Mouse (Mus musculus) hindlimb bud, embryonic 11.5 days (tissue): ENCODE results near the gene Slain2.

Experiments
- DNase-seq: peaks from one replicate; pipeline ENCODE4 v3.0.0-alpha.2; 2012; ENCODE audit warnings: low read depth, low spot score; ENCODE audit errors: extremely low spot score

The Slain2 gene

DNA sequence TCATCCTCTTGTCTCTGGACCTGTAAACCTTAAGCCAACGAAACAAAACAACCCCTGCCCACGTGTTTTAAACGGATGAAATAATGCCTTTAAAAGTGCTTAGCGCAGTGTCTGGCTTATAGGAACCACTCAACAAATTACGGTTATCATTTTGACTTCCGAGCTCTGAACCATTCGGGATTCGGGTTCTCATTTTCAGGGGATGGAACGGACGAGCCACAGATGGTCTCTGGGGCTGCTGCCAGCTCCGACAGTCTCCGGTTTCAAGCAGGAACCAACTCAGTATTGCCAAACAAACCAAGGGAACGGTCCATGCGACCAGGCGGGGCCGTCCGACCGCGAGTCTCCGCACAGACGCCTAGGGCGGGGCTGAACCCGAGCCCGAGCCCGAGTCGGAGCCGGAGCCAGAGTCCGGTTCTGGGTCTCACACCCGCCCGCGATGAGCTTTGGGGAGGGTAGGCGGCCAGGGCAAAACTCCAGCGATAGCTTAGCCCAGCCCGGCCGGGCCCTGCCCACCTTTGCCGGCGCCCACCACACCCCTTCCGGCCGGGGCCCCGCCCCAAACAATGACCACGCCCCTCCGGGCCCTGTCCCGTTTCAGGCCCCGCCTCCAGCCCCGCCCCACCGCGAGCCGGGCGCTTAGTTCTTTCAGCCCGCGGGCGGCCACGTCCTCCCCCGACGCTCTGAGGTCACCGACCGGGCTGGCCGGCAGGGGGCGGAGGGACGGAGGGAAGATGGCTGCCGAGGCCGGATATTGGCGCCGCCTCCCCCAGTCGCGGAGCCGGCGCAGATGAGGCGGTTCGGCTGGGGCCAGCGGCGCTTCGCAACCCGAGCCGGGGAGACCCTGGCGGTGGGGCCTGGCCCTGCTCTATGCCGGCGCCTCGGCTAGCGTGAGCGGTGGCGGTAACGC is at the start of gene Slain2:
Gene Slain2 (plus strand): TSS at position 657 of the 910 bp plus-strand sequence.
- no peak for DNase-seq

DNA sequence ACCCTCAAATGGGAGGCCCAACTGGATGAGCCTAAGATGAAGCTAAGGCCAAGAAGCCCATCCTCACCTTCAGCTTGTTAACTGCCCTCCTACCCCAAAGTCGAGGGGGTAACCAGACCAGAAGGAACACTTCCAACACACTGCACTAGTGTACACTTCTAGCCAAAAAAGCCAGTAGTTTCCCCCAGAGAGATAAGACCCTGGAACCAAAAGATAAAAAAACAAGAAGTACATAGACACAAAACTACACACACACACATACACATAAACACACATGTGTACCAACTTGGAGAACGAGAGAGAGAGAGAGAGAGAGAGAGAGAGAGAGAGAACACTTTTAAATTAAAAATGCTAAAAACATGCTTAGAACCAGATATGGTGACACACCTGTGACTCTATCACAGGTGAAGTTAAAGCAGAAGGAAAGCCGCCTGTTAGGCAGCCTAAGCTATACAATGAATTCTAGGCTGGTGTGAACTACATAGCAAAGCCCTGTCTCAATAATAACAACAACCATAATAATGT is 49.4 kb upstream of the Slain2 start:
- DNase-seq: no peak

GRCm38 (mm10) chr5:72866260-72866905 is 47.7 kb upstream of the Slain2 start:
- DNase-seq: no peak

- no peak for DNase-seq
Observed at GRCm38 (mm10) chr5:72867036-72867672, 47.0 kb upstream of the Slain2 start.

DNA sequence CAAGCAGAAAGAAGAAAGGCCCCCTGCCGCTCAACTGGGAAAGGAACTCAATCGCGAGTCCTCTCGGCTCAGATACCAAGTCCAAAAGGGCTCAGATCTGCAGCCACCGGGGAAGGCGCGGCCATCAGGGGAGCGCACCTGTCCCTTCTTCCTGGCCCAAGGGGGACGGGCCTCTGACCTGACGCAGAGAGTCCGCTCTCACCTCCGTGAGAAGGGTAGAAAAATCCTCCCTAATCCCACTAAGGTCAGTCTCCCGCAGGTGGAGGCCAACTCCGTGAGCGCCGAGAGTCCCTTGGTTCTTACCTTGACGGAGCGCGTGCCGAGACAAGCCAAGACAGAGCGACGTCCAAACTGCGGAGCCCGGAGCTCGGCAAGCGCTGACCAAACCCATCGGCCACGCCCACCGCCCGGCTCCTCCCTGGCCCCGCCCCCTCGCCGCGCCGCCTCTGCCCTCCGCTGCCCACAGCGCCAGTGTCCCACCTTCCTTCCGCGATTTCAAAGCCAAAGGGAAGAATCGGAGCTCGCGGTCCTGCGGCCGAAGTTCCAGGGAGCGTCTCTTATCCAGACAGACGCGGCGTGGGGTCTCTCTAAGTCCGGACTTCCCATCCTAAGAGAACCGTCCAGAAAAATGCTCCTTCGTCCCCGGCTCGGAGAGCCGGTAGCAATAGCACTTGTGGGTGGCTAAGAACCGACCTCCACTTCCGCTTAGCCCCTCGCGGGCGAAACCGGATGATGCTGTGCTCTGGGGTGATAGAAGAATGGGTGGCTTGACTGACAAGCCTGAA is 45.8 kb upstream of the Slain2 start, which contains the start of gene Tec:
Gene Tec (minus strand): TSS at position 393 of the 785 bp plus-strand sequence.
- no peak for DNase-seq

DNA sequence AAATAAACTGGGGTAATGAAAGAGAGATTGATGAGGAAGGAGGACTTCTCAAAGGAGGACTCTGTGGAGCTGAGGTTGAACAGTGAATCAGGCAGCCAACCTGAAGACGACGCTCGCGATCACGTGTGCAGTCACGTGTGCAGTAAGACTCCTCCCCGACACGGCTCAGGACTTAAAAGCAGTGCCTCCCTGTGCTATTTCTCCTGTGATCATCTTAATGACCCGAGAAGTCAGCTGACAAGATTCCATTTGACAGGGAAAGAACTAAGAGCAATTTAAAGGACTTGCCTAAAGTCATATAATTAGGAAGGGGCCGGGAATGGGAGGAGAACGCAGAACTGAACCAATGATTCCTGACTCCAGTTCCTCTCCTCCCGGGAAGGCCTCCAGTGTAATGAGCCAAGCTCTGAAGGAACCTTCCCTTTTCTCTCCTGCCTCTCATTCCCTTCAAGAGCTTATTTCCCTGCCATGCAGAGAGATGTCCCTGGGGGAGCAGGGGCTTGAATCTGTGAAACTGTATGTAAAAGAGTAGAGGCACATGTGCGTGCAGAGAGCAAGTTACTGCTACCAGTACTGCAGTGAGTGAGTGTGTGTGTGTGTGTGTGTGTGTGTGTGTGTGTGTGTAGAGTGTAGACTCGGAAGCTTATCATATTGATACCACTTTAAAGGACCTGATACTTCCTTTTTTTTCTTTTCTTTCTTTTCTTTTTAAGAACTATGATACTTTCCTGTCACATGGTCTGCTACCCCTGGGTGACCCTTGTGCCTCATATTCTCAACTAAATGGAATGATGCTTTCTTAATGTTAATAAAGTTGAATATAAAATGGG is 44.1 kb upstream of the Slain2 start:
- DNase-seq: no peak

GRCm38 (mm10) chr5:72871114-72871513 is 43.0 kb upstream of the Slain2 start:
- no peak for DNase-seq

DNA sequence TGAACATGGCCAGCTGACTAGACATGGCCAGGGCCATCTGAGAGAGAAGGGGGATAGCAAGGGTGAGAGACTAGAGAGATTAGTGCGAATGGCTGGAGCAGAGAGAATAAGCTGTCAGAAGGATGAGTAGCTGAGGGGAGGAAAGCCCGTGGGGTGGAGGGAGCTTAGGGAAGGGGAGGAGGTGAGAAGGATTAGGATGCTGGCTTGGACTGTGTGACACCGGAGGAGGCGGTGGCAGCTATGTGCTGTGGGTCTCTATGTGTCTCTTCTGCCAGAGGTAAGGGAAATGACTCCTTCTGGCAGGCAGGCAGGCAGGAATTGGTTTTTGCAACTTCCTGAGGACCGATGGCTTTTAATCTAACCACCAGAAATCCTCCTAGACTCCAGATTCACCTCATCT is 34.4 kb upstream of the Slain2 start:
- DNase-seq: no peak

- no peak for DNase-seq
Observed at GRCm38 (mm10) chr5:72881748-72882411, 32.2 kb upstream of the Slain2 start.

DNA sequence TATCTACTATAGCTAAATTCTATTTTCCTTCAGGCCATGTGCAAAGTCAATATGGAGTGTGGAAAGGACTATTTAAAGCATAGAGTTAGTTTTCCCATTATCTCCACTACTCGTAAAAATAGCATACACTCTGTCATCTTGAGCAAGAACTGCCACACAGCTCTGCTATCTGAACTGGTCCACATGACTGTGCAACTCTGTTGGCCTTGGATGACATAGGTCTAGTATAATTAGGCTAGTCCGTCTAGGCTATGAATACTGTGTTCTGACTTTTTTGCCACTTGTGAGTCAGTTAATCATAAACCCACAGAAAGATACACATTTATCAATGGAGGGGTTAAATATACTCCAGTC is 31.7 kb upstream of the Slain2 start:
- no peak for DNase-seq

- no peak for DNase-seq
Observed at GRCm38 (mm10) chr5:72883706-72884105, 30.4 kb upstream of the Slain2 start.

GRCm38 (mm10) chr5:72886458-72887222 is 27.5 kb upstream of the Slain2 start:
- no peak for DNase-seq

GRCm38 (mm10) chr5:72888260-72888659 is 25.8 kb upstream of the Slain2 start:
- no peak for DNase-seq

DNA sequence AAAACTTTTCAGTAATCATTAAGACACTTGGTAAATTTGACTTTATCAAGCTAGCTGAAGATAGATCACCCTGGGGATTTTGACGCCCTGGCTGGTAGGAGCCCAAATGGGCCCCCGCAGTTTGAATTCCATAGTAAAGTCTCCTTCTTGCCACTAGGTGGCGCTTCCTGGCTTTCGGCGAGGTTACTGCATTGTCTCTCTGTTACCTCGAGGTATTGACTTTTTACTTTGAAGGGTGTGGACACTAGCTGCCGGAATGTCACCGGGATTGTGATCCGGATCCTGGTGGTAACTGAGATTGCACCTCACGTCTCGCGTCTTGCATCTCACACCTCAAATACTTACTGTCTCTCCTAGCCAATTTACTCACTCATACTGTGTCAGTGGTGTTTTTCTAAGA is 22.6 kb upstream of the Slain2 start:
- DNase-seq: no peak

GRCm38 (mm10) chr5:72893987-72894386 is 20.1 kb upstream of the Slain2 start:
- no peak for DNase-seq

DNA sequence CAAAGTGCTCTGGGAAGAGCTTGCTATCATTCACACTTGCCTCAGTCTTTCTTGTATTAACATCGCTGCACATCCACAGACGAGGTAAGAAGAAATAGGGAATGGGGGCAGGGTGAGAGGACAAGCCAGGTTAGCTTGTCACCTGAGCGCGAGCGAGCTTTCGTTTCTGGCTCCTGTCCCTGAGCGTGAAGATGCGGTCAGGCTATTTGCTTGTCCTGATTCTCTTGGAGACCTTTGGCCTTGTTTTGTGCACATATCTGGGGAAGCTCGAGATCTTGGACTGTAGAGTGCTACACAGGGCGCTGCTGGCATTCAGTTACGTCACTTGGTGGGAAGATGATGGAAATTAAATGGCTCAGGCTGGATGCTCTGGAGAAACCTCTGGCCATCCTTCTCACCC is 18.8 kb upstream of the Slain2 start:
- DNase-seq: no peak

GRCm38 (mm10) chr5:72896478-72897279 is 17.4 kb upstream of the Slain2 start:
- no peak for DNase-seq

DNA sequence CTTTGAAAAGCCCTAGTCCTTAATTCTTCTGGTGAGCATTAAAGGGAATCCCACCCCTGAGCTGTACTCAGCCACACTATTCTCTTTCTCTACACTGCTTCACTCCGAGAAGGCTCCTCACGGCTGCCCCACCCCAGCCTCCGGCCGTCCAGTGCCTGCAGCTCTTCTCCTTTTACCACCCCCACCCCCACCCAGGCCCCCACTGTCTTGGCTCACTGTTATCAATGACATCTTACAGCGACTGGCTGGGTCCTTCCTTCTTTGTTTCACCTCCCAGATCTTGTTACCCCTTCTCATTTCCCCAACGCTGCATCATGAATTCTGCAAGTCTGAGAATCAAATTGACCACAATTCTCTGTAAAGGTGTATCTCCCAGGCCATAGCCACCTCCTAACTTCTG is 16.1 kb upstream of the Slain2 start:
- DNase-seq: no peak
